Mouse (Mus musculus) kidney, postnatal 14 days (tissue): ENCODE data around the gene Vmn2r106.

Source experiments
- DNase-seq: peaks from one replicate; pipeline ENCODE4 v3.0.0; 2022; ENCODE audit warnings: mixed read lengths

Gene Vmn2r106

GRCm38 (mm10) chr17:20285453-20285852 lies at the start of gene Vmn2r106:
Gene Vmn2r106, minus strand, starts transcription at chr17:20285553.
- DNase-seq: no peak

- no peak for DNase-seq
Measured at GRCm38 (mm10) chr17:20305790-20306189, 20.4 kb upstream of the Vmn2r106 start.

DNA sequence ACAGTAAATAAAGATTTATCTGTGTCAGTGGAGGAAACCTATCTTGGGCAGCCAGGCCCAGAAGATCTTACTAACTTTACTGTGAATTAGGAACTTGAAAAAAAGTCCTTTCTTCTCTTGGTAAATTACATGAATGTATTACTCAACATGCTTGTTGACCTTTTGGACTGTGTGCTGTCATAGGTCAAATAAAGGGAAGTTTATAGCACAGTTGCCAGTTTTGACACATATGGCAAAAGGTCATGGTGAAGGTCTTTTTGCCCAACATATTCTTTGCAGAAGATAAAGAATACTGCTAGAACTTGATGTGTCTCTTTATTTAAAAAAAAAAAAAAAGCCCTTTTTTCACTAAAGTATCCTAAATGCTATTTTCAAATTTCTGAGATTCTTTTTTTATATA lies 1.6 kb upstream of the Vmn2r106 start:
- DNase-seq: no peak

DNA sequence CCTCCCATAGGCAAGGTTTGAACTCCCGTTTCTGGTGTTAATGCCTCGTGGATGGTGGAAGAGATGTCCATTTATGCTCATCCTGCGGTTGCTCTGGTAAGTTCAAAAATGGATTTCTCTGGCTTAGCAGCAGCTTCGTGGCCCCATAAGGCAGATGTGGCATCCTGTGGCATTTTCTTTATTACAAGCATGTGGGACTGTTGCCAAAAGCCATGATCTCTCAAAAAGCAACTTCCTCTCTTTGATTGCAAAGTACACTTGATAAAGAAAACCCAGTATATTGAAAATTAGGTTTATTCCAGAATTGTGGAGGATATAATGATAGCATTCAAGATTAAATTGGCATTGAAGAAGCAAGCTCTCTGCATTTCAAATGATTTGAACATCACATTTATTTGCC lies 29.8 kb downstream of the Vmn2r106 start:
- DNase-seq: no peak

- no peak for DNase-seq
Measured at GRCm38 (mm10) chr17:20234952-20235351, 50.4 kb downstream of the Vmn2r106 start, which contains the start of gene Vmn2r105. Gene Vmn2r105, minus strand, starts transcription at chr17:20235052.
